Mouse (Mus musculus): ENCODE measurements at regions not wholly inside any gene's neighbourhood (a gene's known extent, or its start where the extent isn't known, plus 50 kb on each side); places are given as distances from the start of the nearest gene placed in this dataset.
"Not testable (repeated sequence)": the region's sequence is repeated elsewhere in the genome, so short reads cannot be mapped to it uniquely, and the experiment has no call there.

- DNase-seq (ENCODE audit: low read depth, low spot score) = no peak
These were observed 101.2 kb upstream of the Fam78b start for GRCm38 (mm10) chr1:166900028-166900427.

- DNase-seq (ENCODE audit: low read depth, low spot score) = no peak
These were observed 100.6 kb upstream of the Fam78b start for GRCm38 (mm10) chr1:166900441-166901161.

- DNase-seq (ENCODE audit: low read depth, low spot score) = no peak
These were observed 99.6 kb upstream of the Fam78b start for GRCm38 (mm10) chr1:166901574-166901973.

- no peak for DNase-seq (ENCODE audit: low read depth, low spot score)
These were observed 97.8 kb upstream of the Fam78b start for GRCm38 (mm10) chr1:166903417-166903816.

DNA sequence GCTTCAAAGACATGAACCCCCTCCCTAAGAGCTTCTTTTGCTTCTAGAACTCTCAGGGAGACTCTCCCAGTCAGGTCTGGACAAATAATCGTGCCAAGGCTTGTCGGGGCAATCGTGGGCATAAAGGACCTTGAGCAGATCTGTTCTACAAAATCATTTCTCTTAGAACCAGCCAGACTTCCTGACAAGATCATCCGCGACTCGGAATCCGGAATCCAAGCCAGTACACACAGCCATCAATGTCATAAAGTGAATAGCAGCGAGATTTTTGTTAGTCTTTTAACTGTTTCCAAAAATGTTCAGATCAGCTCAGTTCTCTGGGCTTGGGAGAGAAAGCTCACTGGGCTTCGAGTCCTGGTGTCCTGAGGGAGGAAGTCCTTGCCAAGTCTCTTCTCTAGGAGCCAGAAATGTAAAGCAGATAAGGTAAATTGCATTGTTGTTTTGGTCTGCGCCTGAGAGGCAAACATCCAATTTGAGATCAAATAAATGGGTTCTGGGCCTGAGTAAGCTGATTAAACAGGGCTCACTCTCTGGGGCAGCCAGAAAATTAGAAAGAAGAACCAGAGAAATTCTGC lies 92.9 kb upstream of the Fam78b start:
- DNase-seq (ENCODE audit: low read depth, low spot score) = no peak

GRCm38 (mm10) chr1:166912195-166912594 lies 89.0 kb upstream of the Fam78b start:
- DNase-seq (ENCODE audit: low read depth, low spot score) = not testable (repeated sequence)

GRCm38 (mm10) chr1:166922911-166923712 lies 78.1 kb upstream of the Fam78b start:
- no peak for DNase-seq (ENCODE audit: low read depth, low spot score)

- no peak for DNase-seq (ENCODE audit: low read depth, low spot score)
These were observed 77.6 kb upstream of the Fam78b start for GRCm38 (mm10) chr1:166923713-166923975.

GRCm38 (mm10) chr1:166924126-166924525 lies 77.1 kb upstream of the Fam78b start:
- no peak for DNase-seq (ENCODE audit: low read depth, low spot score)

GRCm38 (mm10) chr1:166926078-166926477 lies 75.1 kb upstream of the Fam78b start:
- DNase-seq (ENCODE audit: low read depth, low spot score) = no peak

- DNase-seq (ENCODE audit: low read depth, low spot score) = not testable (repeated sequence)
These were observed 61.5 kb upstream of the Fam78b start for GRCm38 (mm10) chr1:166939744-166940143.

DNA sequence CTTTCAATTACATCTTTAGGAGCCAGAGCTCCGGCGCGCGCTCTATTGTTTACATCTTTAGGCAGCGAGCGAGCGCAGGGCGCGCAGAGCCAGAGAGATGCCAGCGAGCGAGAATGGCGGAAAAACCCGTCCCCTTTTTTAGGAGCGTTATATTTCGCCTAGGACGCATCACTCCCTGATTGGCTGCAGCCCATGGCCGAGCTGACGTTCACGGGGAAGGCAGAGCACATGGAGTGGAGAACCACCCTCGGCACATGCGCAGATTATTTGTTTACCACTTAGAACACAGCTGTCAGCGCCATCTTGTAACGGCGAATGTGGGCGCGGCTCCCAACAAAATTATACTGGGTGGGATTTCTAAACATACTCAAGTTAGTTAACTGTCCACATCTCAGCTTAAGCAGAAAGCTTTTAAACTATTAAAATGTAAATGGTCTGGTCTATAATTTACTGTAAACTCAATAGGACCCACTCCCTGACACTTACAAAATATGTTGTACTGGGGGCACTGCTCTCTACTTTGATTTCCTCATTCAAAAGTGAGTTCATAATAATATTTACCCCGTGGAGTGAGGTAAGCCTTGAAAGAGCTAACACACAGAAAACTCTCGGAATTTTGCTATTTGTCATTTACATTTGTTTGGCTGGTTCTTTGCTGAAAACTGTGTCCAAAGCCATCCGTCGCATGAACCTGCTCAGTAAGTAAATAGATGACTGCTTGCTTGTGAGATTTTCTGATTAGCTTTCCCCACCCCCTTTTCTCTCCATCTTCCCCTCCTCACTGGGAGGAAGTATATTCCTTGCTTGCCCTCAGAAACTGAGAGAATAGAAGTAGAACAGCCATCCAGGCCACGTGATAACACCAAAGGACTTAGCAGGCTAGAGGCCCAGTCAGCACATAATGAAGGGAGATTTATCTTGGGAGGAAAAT lies 60.8 kb upstream of the Fam78b start:
- DNase-seq (ENCODE audit: low read depth, low spot score) = not testable (repeated sequence)

DNA sequence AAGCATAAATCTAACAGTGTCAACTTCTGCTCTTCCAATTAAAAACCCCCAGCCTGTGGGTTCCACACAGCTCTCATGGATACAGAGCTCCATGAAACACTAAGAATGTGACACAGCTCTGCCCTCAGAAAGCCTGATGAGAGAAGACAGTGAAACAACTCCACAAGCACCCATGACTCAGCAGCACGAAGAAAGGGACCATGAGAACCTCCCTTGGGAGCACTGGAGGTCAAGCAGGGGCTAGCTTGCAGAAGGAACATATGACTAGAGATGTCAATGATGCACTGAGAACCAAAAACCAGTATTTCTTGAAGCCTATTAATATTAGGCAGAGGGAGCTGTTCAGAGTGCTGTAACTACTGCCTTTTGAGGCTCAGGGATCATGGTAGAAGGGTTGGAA lies 59.0 kb upstream of the Fam78b start:
- DNase-seq (ENCODE audit: low read depth, low spot score) = no peak

DNA sequence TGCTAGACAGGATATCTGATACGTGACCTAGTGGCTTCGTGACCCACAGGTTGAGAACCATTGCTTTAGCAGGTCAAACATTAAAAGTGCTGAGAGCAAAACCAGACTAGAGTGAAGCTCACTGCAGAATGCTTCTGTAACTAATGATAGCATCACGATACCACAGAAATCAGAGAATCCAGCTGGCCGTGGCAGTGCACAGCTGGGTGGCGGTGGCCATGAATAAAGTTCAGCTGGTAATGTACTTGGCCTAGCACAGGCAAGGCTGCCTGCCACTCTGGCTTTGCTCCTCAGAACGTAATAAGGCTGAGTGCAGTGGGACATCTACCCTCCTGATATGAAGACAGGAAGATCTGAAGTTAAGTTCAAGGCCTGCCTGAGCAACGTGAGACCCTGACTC lies 56.7 kb upstream of the Fam78b start:
- no peak for DNase-seq (ENCODE audit: low read depth, low spot score)

- DNase-seq (ENCODE audit: low read depth, low spot score) = no peak
These were observed 53.1 kb upstream of the Fam78b start for GRCm38 (mm10) chr1:166947844-166948702.

Data from telencephalon, adult 2 months (tissue).